In the genomic region with DNA sequence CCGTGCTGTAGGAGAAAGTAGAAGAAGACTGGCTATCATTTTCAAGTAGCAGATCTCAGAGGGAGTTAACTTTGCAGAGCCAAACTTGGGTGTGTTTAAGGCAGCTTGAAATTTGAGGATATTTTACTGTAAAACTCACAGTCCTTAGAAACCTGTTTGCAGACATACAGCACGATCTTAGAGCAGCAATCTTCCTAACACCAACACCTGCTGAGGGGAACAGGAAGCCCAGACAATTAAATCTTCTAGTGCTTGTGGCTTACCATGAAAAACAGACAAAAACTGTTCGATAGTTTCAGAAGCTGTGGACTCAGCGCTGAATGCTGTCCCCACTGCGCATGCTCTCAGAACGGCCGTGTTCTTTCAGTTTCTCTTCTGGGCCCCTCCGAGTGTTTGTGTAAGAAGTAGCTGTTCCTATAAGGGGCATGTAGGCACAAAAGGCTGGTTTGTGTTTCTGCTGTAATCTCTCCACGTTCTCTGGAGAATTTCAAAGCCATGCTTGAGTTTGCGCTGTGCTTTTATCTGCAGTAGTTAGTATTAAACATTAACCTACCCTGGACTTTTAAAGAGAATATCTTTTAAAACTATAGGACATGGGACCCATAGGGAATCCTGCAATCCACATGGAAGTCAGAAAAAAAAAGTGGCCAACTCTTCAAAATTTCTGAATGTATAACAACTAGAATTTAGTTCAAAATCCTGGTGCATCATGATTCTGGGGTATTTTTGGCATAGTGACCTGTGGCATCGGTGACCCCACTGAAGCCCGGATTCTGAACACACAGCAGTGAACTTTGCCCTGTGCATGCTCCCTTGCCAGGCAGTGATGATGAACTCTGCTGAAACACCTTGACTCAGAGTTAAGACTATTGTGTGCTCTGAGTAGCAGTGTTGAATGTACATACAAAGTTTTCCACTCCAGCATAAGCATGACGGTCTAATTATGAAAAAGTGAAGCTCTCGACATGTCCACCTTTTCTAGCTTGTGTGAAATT, we compare ENCODE assay signal across 8 mouse cellular contexts.
DNase-seq lines count a peak whose midpoint lies in the region; ATAC-seq and TF ChIP-seq lines count a peak whose summit lies in the region.

No protein-coding gene starts in this region.

- no peaks in the 10 kb centered on the region for H3K9me3 ChIP-seq in intestine, embryonic 15.5 days
- H3K9me3 ChIP-seq in hindbrain, embryonic 10.5 days = no peaks in the 10 kb centered on the region

- peak overlapping the region; percentile 22 for H3K4me2 ChIP-seq in intestine, embryonic 15.5 days (replicated peaks)

- H3K36me3 ChIP-seq in intestine, embryonic 15.5 days = no peaks in the 10 kb centered on the region
- no peaks in the 10 kb centered on the region for H3K36me3 ChIP-seq in hindbrain, embryonic 10.5 days

- peaks cover 7% of the 10 kb centered on the region; the same call in 1 of the 2 replicates for H3K4me1 ChIP-seq in bone marrow macrophage, adult 2 months (ENCODE audit: control insufficient read depth, insufficient read depth, low read length)
- no peaks in the 10 kb centered on the region for H3K4me1 ChIP-seq in intestine, embryonic 15.5 days (replicated peaks)
- H3K4me1 ChIP-seq in hindbrain, embryonic 10.5 days (replicated peaks) = no peaks in the 10 kb centered on the region

- no peaks in the 10 kb centered on the region for H3K27me3 ChIP-seq in intestine, embryonic 15.5 days (replicated peaks)
- H3K27me3 ChIP-seq in hindbrain, embryonic 10.5 days (ENCODE audit: insufficient read depth, poor library complexity, severe bottlenecking) = no peaks in the 10 kb centered on the region

- WGBS in intestine, embryonic 15.5 days = 44% methylated on average over 14 of the region's 14 CpGs
- WGBS in hindbrain, embryonic 10.5 days = 85% methylated on average over 14 of the region's 14 CpGs

- TF ChIP-seq CTCF in bone marrow macrophage, adult 2 months (IDR thresholded peaks at IDR 0.05; ENCODE audit: low read depth, low read length) = no peak

- H3K27ac ChIP-seq in bone marrow macrophage, adult 2 months (ENCODE audit: insufficient read depth, low read depth, low read length) = peak overlapping the region; percentile 42
- peak overlapping the region; percentile 18 for H3K27ac ChIP-seq in intestine, embryonic 15.5 days
- H3K27ac ChIP-seq in hindbrain, embryonic 10.5 days = no peak overlapping the region

- ATAC-seq in intestine, embryonic 15.5 days = peak; percentile 97

- DNase-seq in CD4-positive helper T cell, adult 2 months (ENCODE audit: low read depth, low spot score) = peak; percentile 90
- DNase-seq in lung, adult 18-20 months = peak; percentile 59 to 62
- peak; percentile 55 to 73 for DNase-seq in spleen, postnatal 4 days (ENCODE audit: low spot score in 2 of 2)
- DNase-seq in right cerebral cortex, postnatal 36 days (ENCODE audit: low spot score in 2 of 2) = no peak
- DNase-seq in hindbrain, embryonic 10.5 days (ENCODE audit: low spot score) = no peak
- DNase-seq in layer of hippocampus, adult 9-11 months = no peak

- H3K4me3 ChIP-seq in bone marrow macrophage, adult 2 months (ENCODE audit: insufficient read depth, low read length) = peak overlapping the region; percentile 55
- peak overlapping the region; percentile 22 for H3K4me3 ChIP-seq in intestine, embryonic 15.5 days (replicated peaks)
- H3K4me3 ChIP-seq in hindbrain, embryonic 10.5 days = no peak overlapping the region

- no peak for TF ChIP-seq POLR2A in bone marrow macrophage, adult 2 months (IDR thresholded peaks at IDR 0.05; ENCODE audit: borderline replicate concordance, low read depth, low read length)

- H3K9ac ChIP-seq in intestine, embryonic 15.5 days = no peak overlapping the region

Comparison
In these comparisons a context has a peak if more than half of its experiments do, and no peak if none do; other contexts are left out.
1. DNase-seq: peak in CD4-positive helper T cell, adult 2 months (single experiment), lung, adult 18-20 months (2 of 2) and spleen, postnatal 4 days (2 of 2); none in right cerebral cortex, postnatal 36 days (0 of 2), hindbrain, embryonic 10.5 days (single experiment) and layer of hippocampus, adult 9-11 months (single experiment).